In genomic region chr14:28907659-28908058, GRCm38 (mm10) we compare ENCODE assay signal across 18 mouse cellular contexts.
"Had no signal": no experiment of that assay in that cellular context is flagged by ENCODE, and none has a peak within 500 bp of the region (broad histone marks: within the 10 kb centered on the region; RNA-seq: fewer than 3 reads in every experiment).

No protein-coding gene starts in this region.

- H3K9ac ChIP-seq: liver, postnatal 0 days; lung, embryonic 15.5 days; midbrain, embryonic 13.5 days; midbrain, embryonic 15.5 days; neural tube, embryonic 12.5 days; stomach, embryonic 15.5 days had no signal

- H3K4me2 ChIP-seq: lung, embryonic 15.5 days; midbrain, embryonic 11.5 days; midbrain, embryonic 13.5 days; midbrain, embryonic 15.5 days; neural tube, embryonic 12.5 days; stomach, embryonic 15.5 days had no signal

- H3K4me1 ChIP-seq: lung, embryonic 15.5 days; megakaryocyte, embryonic 14.5 days; midbrain, embryonic 13.5 days; midbrain, embryonic 15.5 days; neural tube, embryonic 12.5 days; stomach, embryonic 15.5 days had no signal

- H3K4me3 ChIP-seq: lung, embryonic 15.5 days; megakaryocyte, embryonic 14.5 days; midbrain, embryonic 13.5 days; midbrain, embryonic 15.5 days; neural tube, embryonic 12.5 days; stomach, embryonic 15.5 days had no signal

- H3K9me3 ChIP-seq: lung, embryonic 15.5 days; midbrain, embryonic 13.5 days; midbrain, embryonic 15.5 days; neural tube, embryonic 12.5 days; stomach, embryonic 15.5 days had no signal

- DNase-seq: liver, postnatal 0 days; lung, adult 2 months; lung, postnatal 14 days; lung, postnatal 36 days; right cerebral cortex, postnatal 25 days; thymus, adult 18-20 months; thymus, postnatal 14 days; thymus, postnatal 36 days had no signal

- H3K27me3 ChIP-seq: lung, embryonic 15.5 days; megakaryocyte, embryonic 14.5 days; midbrain, embryonic 13.5 days; midbrain, embryonic 15.5 days; neural tube, embryonic 12.5 days; stomach, embryonic 15.5 days had no signal

- H3K27ac ChIP-seq: lung, embryonic 15.5 days; macrophage; midbrain, embryonic 13.5 days; midbrain, embryonic 15.5 days; neural tube, embryonic 12.5 days; stomach, embryonic 15.5 days; stomach, postnatal 0 days had no signal

- H3K36me3 ChIP-seq: lung, embryonic 15.5 days; midbrain, embryonic 13.5 days; midbrain, embryonic 15.5 days; neural tube, embryonic 12.5 days; stomach, embryonic 15.5 days had no signal

- ATAC-seq: liver, postnatal 0 days; lung, postnatal 0 days; midbrain, embryonic 13.5 days; midbrain, embryonic 15.5 days had no signal
